Mouse (Mus musculus) heart, embryonic 14.5 days (tissue): ENCODE data around the gene Zfp764. TPM values are rescaled to one million over a fixed set of nuclear protein-coding genes. Genes with fewer than 3 reads are reported as not detected.
"Not testable (repeated sequence)": the region's sequence is repeated elsewhere in the genome, so short reads cannot be mapped to it uniquely, and the experiment has no call there.

Experiments used
- ATAC-seq: fragments of 200-750 bp; cut with Nextera tagmentation; 2 replicates; pipeline ENCODE4 v1.8.0; 2017; ENCODE audit warnings: low read depth, moderate TSS enrichment; ENCODE audit not compliant: insufficient number of reproducible peaks, insufficient read depth, low FRiP score
- H3K27ac ChIP-seq, 2 experiments: fragments of 200-500 bp in 1 of 2; fragments of 300-500 bp in 1 of 2; sonication (generic) in 1 of 2; replicated peaks in 1 of 2; 2 replicates each; pipeline ENCODE4 v1.5.1; 2012 to 2014; ENCODE audit warnings: low read depth in 2 of 2, low read length in 2 of 2, control low read depth in 1 of 2, mild to moderate bottlenecking in 1 of 2, mixed read lengths in 1 of 2; ENCODE audit not compliant: control insufficient read depth in 1 of 2, insufficient read depth in 1 of 2
- H3K27me3 ChIP-seq: fragments of 300-500 bp; sonication (generic); 2 replicates; pipeline ENCODE4 v1.6.1; 2014; ENCODE audit warnings: mild to moderate bottlenecking, low read length, control low read depth; ENCODE audit not compliant: control insufficient read depth, insufficient read depth
- H3K36me3 ChIP-seq: fragments of 300-500 bp; sonication (generic); 2 replicates; pipeline ENCODE4 v1.6.1; 2014; ENCODE audit warnings: mild to moderate bottlenecking, control low read depth, low read length, mixed read lengths; ENCODE audit not compliant: control insufficient read depth, insufficient read depth
- H3K4me1 ChIP-seq, 2 experiments: fragments of 200-500 bp in 1 of 2; fragments of 300-500 bp in 1 of 2; sonication (generic) in 1 of 2; 2 replicates each; pipeline ENCODE4 v1.6.1; 2012 to 2014; ENCODE audit warnings: low read length in 2 of 2, control low read depth in 1 of 2, mixed read lengths in 1 of 2; ENCODE audit not compliant: control insufficient read depth in 2 of 2, insufficient read depth in 2 of 2
- H3K4me2 ChIP-seq: fragments of 300-500 bp; sonication (generic); 2 replicates; pipeline ENCODE4 v1.6.1; 2014; ENCODE audit warnings: mild to moderate bottlenecking, low read length
- H3K4me3 ChIP-seq, 2 experiments: fragments of 200-500 bp in 1 of 2; fragments of 300-500 bp in 1 of 2; sonication (generic) in 1 of 2; 2 replicates each; pipeline ENCODE4 v1.5.1; 2012 to 2014; ENCODE audit warnings: low read length in 2 of 2, mild to moderate bottlenecking in 2 of 2, control low read depth in 1 of 2, low read depth in 1 of 2, moderate library complexity in 1 of 2; ENCODE audit not compliant: control insufficient read depth in 1 of 2, insufficient read depth in 1 of 2
- H3K9ac ChIP-seq: fragments of 300-500 bp; sonication (generic); 2 replicates; pipeline ENCODE4 v1.6.1; 2014; ENCODE audit warnings: mild to moderate bottlenecking, low read length
- H3K9me3 ChIP-seq: fragments of 300-500 bp; sonication (generic); 2 replicates; pipeline ENCODE4 v1.6.1; 2016; ENCODE audit warnings: low read length, control low read depth; ENCODE audit not compliant: control insufficient read depth
- WGBS: fragments of 180-500 bp; shearing (Covaris S2); extraction: QIAGEN DNeasy Blood & Tissue Kit; methylation state at CpG from one replicate; pipeline ENCODE4 v1.1.7; 2014; 5-methylcytosine and 5-hydroxymethylcytosine counted together
- polyA plus RNA-seq: library from polyadenylated mRNA; unstranded; fragments of >200 nt; fragmentation: Nextera tagmentation; extraction: Ambion mirVana; gene quantifications from 2 replicates; pipeline ENCODE4 v1.2.1, GENCODE M21; 2014

Zfp764 gene
- polyA plus RNA-seq, 1 experiment from 2014 or later = 5.8 TPM

- Histone ChIP-seq H3K27me3 (no peaks in the 10 kb centered on the region), H3K4me1 (no peaks in the 10 kb centered on the region; a peak in 2 of 4 replicates), H3K36me3 (0 out of 2 replicates have a peak, but pooled peaks cover 7% of the 10 kb centered on the region), H3K9ac (no peak overlapping the region), H3K4me3 (no peak overlapping the region), H3K4me2 (no peak overlapping the region), H3K9me3 (no peaks in the 10 kb centered on the region), H3K27ac (no peak overlapping the region)
- ATAC-seq = no peak
- WGBS = 64% methylated on average over 2 of the region's 2 CpGs
Measured at GRCm38 (mm10) chr7:127371213-127371612, 35.4 kb downstream of the Zfp764 start.

- WGBS = 34% methylated on average over 3 of the region's 3 CpGs
- no peak for ATAC-seq
Measured at GRCm38 (mm10) chr7:127366249-127366648, 40.4 kb downstream of the Zfp764 start.

GRCm38 (mm10) chr7:127364166-127364565 lies 42.5 kb downstream of the Zfp764 start:
- 72% methylated on average over 4 of the region's 4 CpGs for WGBS
- no peaks in the 10 kb centered on the region; a peak in 1 of 4 replicates for H3K4me1 ChIP-seq
- H3K4me3 ChIP-seq = no peak overlapping the region; a peak in 1 of 4 replicates
- peaks cover 7% of the 10 kb centered on the region; the same call in 1 of the 2 replicates for H3K27me3 ChIP-seq
- ATAC-seq = no peak
- no peaks in the 10 kb centered on the region for H3K36me3 ChIP-seq
- peak overlapping the region; percentile 78 for H3K4me2 ChIP-seq
- H3K9me3 ChIP-seq = no peaks in the 10 kb centered on the region
- no peak overlapping the region for H3K27ac ChIP-seq
- no peak overlapping the region; the same call in 1 of the 2 replicates for H3K9ac ChIP-seq

More at GRCm38 (mm10) chr7:127366249-127366648, 40.4 kb downstream of the Zfp764 start:
- H3K27me3 ChIP-seq = no peaks in the 10 kb centered on the region; the same call in 1 of the 2 replicates
- H3K4me1 ChIP-seq = no peaks in the 10 kb centered on the region; a peak in 1 of 4 replicates
- no peak overlapping the region for H3K4me2 ChIP-seq
- H3K9me3 ChIP-seq = no peaks in the 10 kb centered on the region
- H3K4me3 ChIP-seq = no peak overlapping the region
- no peak overlapping the region for H3K9ac ChIP-seq
- H3K36me3 ChIP-seq = no peaks in the 10 kb centered on the region
- no peak overlapping the region for H3K27ac ChIP-seq

GRCm38 (mm10) chr7:127363475-127363921 lies 43.1 kb downstream of the Zfp764 start:
- Histone ChIP-seq H3K4me3 (peak overlapping the region; percentile 36 to 37), H3K27ac (no peak overlapping the region), H3K9ac (peak overlapping the region; percentile 68), H3K27me3 (peaks cover 10% of the 10 kb centered on the region; the same call in 1 of the 2 replicates), H3K36me3 (no peaks in the 10 kb centered on the region), H3K4me2 (peak overlapping the region; percentile 78), H3K4me1 (no peaks in the 10 kb centered on the region; a peak in 1 of 4 replicates), H3K9me3 (no peaks in the 10 kb centered on the region)
- 3% methylated on average over 24 of the region's 24 CpGs for WGBS
- ATAC-seq = no peak

- Histone ChIP-seq H3K4me2 (peak overlapping the region; percentile 58), H3K9ac (peak overlapping the region; percentile 41; the same call in 1 of the 2 replicates), H3K4me3 (peak overlapping the region; percentile 24 to 32), H3K27me3 (peaks cover 21% of the 10 kb centered on the region)
- H3K36me3 ChIP-seq, H3K27ac ChIP-seq, H3K9me3 ChIP-seq, ATAC-seq, H3K4me1 ChIP-seq: not testable (repeated sequence)
- 21% methylated on average over 13 of the region's 13 CpGs for WGBS
Measured at GRCm38 (mm10) chr7:127362418-127362817, 44.2 kb downstream of the Zfp764 start.

GRCm38 (mm10) chr7:127361449-127361848 lies 45.2 kb downstream of the Zfp764 start:
- H3K27me3 ChIP-seq = peaks cover 24% of the 10 kb centered on the region
- H3K4me1 ChIP-seq = no peaks in the 10 kb centered on the region; a peak in 1 of 4 replicates
- no peaks in the 10 kb centered on the region for H3K9me3 ChIP-seq
- H3K9ac ChIP-seq = no peak overlapping the region
- 41% methylated on average over 13 of the region's 13 CpGs for WGBS
- ATAC-seq = no peak; the same call in 1 of the 2 replicates
- H3K27ac ChIP-seq = no peak overlapping the region
- no peak overlapping the region for H3K4me2 ChIP-seq
- no peaks in the 10 kb centered on the region for H3K36me3 ChIP-seq
- no peak overlapping the region for H3K4me3 ChIP-seq

- no peak overlapping the region for H3K27ac ChIP-seq
- no peak overlapping the region for H3K4me2 ChIP-seq
- ATAC-seq = no peak
- no peak overlapping the region for H3K9ac ChIP-seq
- H3K4me1 ChIP-seq = no peaks in the 10 kb centered on the region
- H3K27me3 ChIP-seq = peaks cover 32% of the 10 kb centered on the region
- H3K36me3 ChIP-seq = no peaks in the 10 kb centered on the region
- WGBS = 63% methylated on average over 4 of the region's 4 CpGs
- no peaks in the 10 kb centered on the region for H3K9me3 ChIP-seq
- H3K4me3 ChIP-seq = no peak overlapping the region
Measured at GRCm38 (mm10) chr7:127360265-127360664, 46.4 kb downstream of the Zfp764 start.

GRCm38 (mm10) chr7:127358472-127358871 lies 48.1 kb downstream of the Zfp764 start:
- no peak for ATAC-seq
- Histone ChIP-seq H3K9me3 (no peaks in the 10 kb centered on the region), H3K27ac (no peak overlapping the region), H3K4me1 (no peaks in the 10 kb centered on the region), H3K27me3 (peaks cover 32% of the 10 kb centered on the region), H3K36me3 (no peaks in the 10 kb centered on the region), H3K4me3 (no peak overlapping the region), H3K4me2 (no peak overlapping the region), H3K9ac (no peak overlapping the region)
- WGBS = 54% methylated on average over 4 of the region's 4 CpGs
